Mouse (Mus musculus) MEL-GATA-1-ER (cell line): ENCODE data around the gene Fam214a.

ENCODE experiments used
- DNase-seq: peaks from one replicate; pipeline ENCODE4 v3.0.0-alpha.2; 2012; ENCODE audit warnings: low read depth; ENCODE audit errors: extremely low read depth

Gene Fam214a

DNA sequence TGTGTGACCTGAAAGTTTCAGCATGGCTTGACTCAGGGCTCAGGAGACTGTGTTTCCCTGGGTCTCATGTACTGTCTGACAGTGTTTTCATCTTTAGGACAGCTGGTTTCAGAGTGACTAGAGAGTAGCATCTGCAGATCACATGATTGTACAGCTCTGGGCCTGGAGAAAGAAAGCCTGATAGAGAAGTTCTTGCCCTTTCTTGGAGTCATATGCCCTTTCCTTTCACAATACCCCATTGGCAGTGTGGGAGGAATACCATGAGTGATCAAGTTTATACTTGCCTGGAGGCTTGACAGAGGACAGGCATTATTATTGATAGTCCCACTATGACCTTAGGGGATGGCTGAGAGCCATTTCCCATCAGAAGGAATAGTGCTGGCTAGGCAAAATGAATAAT lies 124.5 kb downstream of the Fam214a start:
- no peak for DNase-seq
